In the genomic region with DNA sequence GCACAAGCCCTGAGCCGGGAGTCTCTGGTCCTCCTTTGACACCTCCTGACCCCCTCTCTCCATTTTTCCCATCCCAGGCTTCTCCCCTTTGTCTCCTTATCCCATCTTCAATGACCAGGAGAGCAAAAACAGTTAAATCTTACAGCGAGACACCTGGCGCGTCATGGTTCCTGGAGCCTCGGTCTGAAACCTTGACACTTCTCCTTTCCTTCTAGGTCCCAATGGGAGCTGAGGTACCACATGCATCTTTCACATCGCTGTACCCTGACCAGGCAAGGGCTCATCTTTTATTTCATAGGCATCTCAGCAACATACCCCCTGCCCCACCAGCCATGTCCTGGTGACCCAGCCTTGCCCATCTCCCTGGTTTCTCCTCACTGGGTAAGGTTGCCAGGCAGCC, we compare ENCODE assay signal across 20 mouse cellular contexts. TPM values are rescaled to one million over a fixed set of nuclear protein-coding genes. Genes with fewer than 3 reads are reported as not detected.
A peak's percentile ranks its signal among the peaks of the same experiment; 100 is the strongest.
DNase-seq lines count a peak whose midpoint lies in the region; ATAC-seq lines count a peak whose summit lies in the region.
"Had no signal": no experiment of that assay in that cellular context is flagged by ENCODE, and none has a peak within 500 bp of the region (broad histone marks: within the 10 kb centered on the region; RNA-seq: fewer than 3 reads in every experiment).

No protein-coding gene starts in this region.

- WGBS in embryonic facial prominence, embryonic 10.5 days: 93% methylated on average over 6 of the region's 6 CpGs
- 92% methylated on average over 6 of the region's 6 CpGs for WGBS in forebrain, embryonic 12.5 days
- WGBS in forebrain, embryonic 11.5 days: 95% methylated on average over 6 of the region's 6 CpGs

- no peak overlapping the region for H3K4me3 ChIP-seq in embryonic facial prominence, embryonic 10.5 days
- H3K4me3 ChIP-seq in forebrain, embryonic 12.5 days (replicated peaks): no peak overlapping the region
- no peak overlapping the region for H3K4me3 ChIP-seq in forebrain, embryonic 11.5 days (ENCODE audit: low read depth, low read length)
- H3K4me3 ChIP-seq: left cerebral cortex, adult 2 months; limb, embryonic 15.5 days; liver, embryonic 15.5 days had no signal

- no peak overlapping the region for H3K4me2 ChIP-seq in forebrain, embryonic 12.5 days
- H3K4me2 ChIP-seq in forebrain, embryonic 11.5 days (ENCODE audit: low read depth, low read length, severe bottlenecking): no peak overlapping the region
- H3K4me2 ChIP-seq: limb, embryonic 15.5 days had no signal

- peaks cover 46% of the 10 kb centered on the region for H3K4me1 ChIP-seq in embryonic facial prominence, embryonic 10.5 days
- peaks cover 19% of the 10 kb centered on the region for H3K4me1 ChIP-seq in forebrain, embryonic 12.5 days
- H3K4me1 ChIP-seq in forebrain, embryonic 11.5 days (replicated peaks; ENCODE audit: control insufficient read depth, insufficient read depth, low read length): peaks cover 2% of the 10 kb centered on the region; the same call in 1 of the 2 replicates

- no peak for ATAC-seq in forebrain, embryonic 12.5 days (ENCODE audit: low FRiP score)
- no peak for ATAC-seq in forebrain, embryonic 11.5 days (replicated peaks; ENCODE audit: low FRiP score)
- ATAC-seq: forebrain, embryonic 14.5 days; hindbrain, embryonic 16.5 days had no signal

- no peak overlapping the region for H3K9ac ChIP-seq in forebrain, embryonic 12.5 days
- no peak overlapping the region for H3K9ac ChIP-seq in forebrain, embryonic 11.5 days (ENCODE audit: low read length)
- H3K9ac ChIP-seq: limb, embryonic 15.5 days; liver, embryonic 15.5 days had no signal

- H3K27ac ChIP-seq in embryonic facial prominence, embryonic 10.5 days (replicated peaks): peak overlapping the region; percentile 76; the same call in 1 of the 2 replicates
- H3K27ac ChIP-seq in forebrain, embryonic 12.5 days: no peak overlapping the region
- no peak overlapping the region for H3K27ac ChIP-seq in forebrain, embryonic 11.5 days (ENCODE audit: low read depth, low read length)
- H3K27ac ChIP-seq: left cerebral cortex, adult 2 months; limb, embryonic 15.5 days had no signal

- no peaks in the 10 kb centered on the region for H3K9me3 ChIP-seq in embryonic facial prominence, embryonic 10.5 days
- no peaks in the 10 kb centered on the region for H3K9me3 ChIP-seq in forebrain, embryonic 12.5 days
- no peaks in the 10 kb centered on the region for H3K9me3 ChIP-seq in forebrain, embryonic 11.5 days (ENCODE audit: control insufficient read depth, low read length)
- H3K9me3 ChIP-seq: limb, embryonic 15.5 days; liver, embryonic 15.5 days had no signal

- peak; percentile 32 for DNase-seq in A20 (ENCODE audit: low read depth, low spot score)
- peak; percentile 64 to 65 for DNase-seq in B cell, adult 2 months
- DNase-seq in embryonic facial prominence, embryonic 10.5 days (ENCODE audit: low spot score): no peak
- peak; percentile 77 for DNase-seq in splenic B cell, adult 2 months (ENCODE audit: low read depth, low spot score)
- DNase-seq in urinary bladder, postnatal 36 days (ENCODE audit: low spot score in 2 of 2): no peak
- no peak for DNase-seq in forebrain, embryonic 11.5 days (ENCODE audit: low spot score)
- DNase-seq: adrenal gland, adult 2 months; cerebellum, adult 8-10 months; kidney, adult 18-20 months; layer of hippocampus, adult 9-11 months; lung, postnatal 4 days; midbrain, embryonic 14.5 days; retina, postnatal 1 day; right cerebral cortex, postnatal 4 days had no signal

- H3K36me3 ChIP-seq in embryonic facial prominence, embryonic 10.5 days (replicated peaks): no peaks in the 10 kb centered on the region
- H3K36me3 ChIP-seq in splenic B cell, adult 2 months (ENCODE audit: control insufficient read depth, insufficient read depth, low read length, poor library complexity, severe bottlenecking): no peaks in the 10 kb centered on the region
- no peaks in the 10 kb centered on the region for H3K36me3 ChIP-seq in forebrain, embryonic 12.5 days (replicated peaks)
- H3K36me3 ChIP-seq in forebrain, embryonic 11.5 days (ENCODE audit: control insufficient read depth, insufficient read depth, low read length): no peaks in the 10 kb centered on the region
- H3K36me3 ChIP-seq: limb, embryonic 15.5 days; liver, embryonic 15.5 days had no signal

- no peaks in the 10 kb centered on the region for H3K27me3 ChIP-seq in embryonic facial prominence, embryonic 10.5 days (replicated peaks; ENCODE audit: low read depth, poor library complexity, severe bottlenecking)
- H3K27me3 ChIP-seq in splenic B cell, adult 2 months (ENCODE audit: control insufficient read depth, insufficient read depth, low read length, poor library complexity, severe bottlenecking): peaks cover 2% of the 10 kb centered on the region; the same call in 1 of the 2 replicates
- 0 out of 2 replicates have a peak, but pooled peaks cover 3% of the 10 kb centered on the region for H3K27me3 ChIP-seq in forebrain, embryonic 12.5 days
- no peaks in the 10 kb centered on the region for H3K27me3 ChIP-seq in forebrain, embryonic 11.5 days (ENCODE audit: control insufficient read depth, insufficient read depth, low read length)
- H3K27me3 ChIP-seq: limb, embryonic 15.5 days; liver, embryonic 15.5 days had no signal

RNA-seq across cellular contexts. Expression of a gene that starts 58.7 kb away (rescaled TPM):
- polyA plus RNA-seq in embryonic facial prominence, embryonic 10.5 days (2016; fragmentation: Nextera tagmentation; extraction: Ambion mirVana): 40.2 and 43.7 TPM in 2 replicates
- 31.2 and 34.5 TPM in 2 replicates for polyA plus RNA-seq in forebrain, embryonic 12.5 days (2016; fragmentation: Nextera tagmentation; extraction: Ambion mirVana)
- 35.1 and 39.2 TPM in 2 replicates for polyA plus RNA-seq in forebrain, embryonic 11.5 days (2014; fragmentation: Nextera tagmentation; extraction: Ambion mirVana)

RNA-seq across cellular contexts. Expression of a gene that starts 59.6 kb away (rescaled TPM):
- 1.7 and 1.8 TPM in 2 replicates for polyA plus RNA-seq in embryonic facial prominence, embryonic 10.5 days (2016; fragmentation: Nextera tagmentation; extraction: Ambion mirVana)
- 0.95 and 1.5 TPM in 2 replicates for polyA plus RNA-seq in forebrain, embryonic 12.5 days (2016; fragmentation: Nextera tagmentation; extraction: Ambion mirVana)
- 1.7 and 2.6 TPM in 2 replicates for polyA plus RNA-seq in forebrain, embryonic 11.5 days (2014; fragmentation: Nextera tagmentation; extraction: Ambion mirVana)

Comparison
In these comparisons a context has a peak if more than half of its experiments do, and no peak if none do; other contexts are left out.
1. DNase-seq: peak in A20 (single experiment), B cell, adult 2 months (2 of 2) and splenic B cell, adult 2 months (single experiment); none in embryonic facial prominence, embryonic 10.5 days (single experiment), urinary bladder, postnatal 36 days (0 of 2) and forebrain, embryonic 11.5 days (single experiment).